Mouse (Mus musculus): ENCODE measurements around the gene Ap5s1. TPM values are rescaled to one million over a fixed set of nuclear protein-coding genes. Genes with fewer than 3 reads are reported as not detected.

Gene Ap5s1
- polyA plus RNA-seq (2015; fragmentation: Nextera tagmentation; extraction: Ambion mirVana) = 26.4 and 28.5 TPM in 2 replicates

- 80% methylated on average over 4 of the region's 4 CpGs for WGBS
- H3K27ac ChIP-seq = no peak within 1 kb of the TSS
- no peak within 1 kb of the TSS for H3K9ac ChIP-seq
- no peak within 1 kb of the TSS for H3K4me2 ChIP-seq
- H3K27me3 ChIP-seq = no peaks in the 10 kb centered on the region
- H3K4me3 ChIP-seq = no peak within 1 kb of the TSS
- no peaks in the 10 kb centered on the region for H3K36me3 ChIP-seq
- peaks cover 30% of the 10 kb centered on the region for H3K4me1 ChIP-seq
- H3K9me3 ChIP-seq = no peaks in the 10 kb centered on the region
- no peak for ATAC-seq (ENCODE audit: insufficient number of reproducible peaks, insufficient read depth, low FRiP score, low TSS enrichment, low read depth)
Observed at GRCm38 (mm10) chr2:131206778-131207177, at the start of gene Ap5s1. Ap5s1 (plus strand) TSS chr2:131207078.

- Histone ChIP-seq H3K4me1 (peaks cover 36% of the 10 kb centered on the region), H3K27me3 (no peaks in the 10 kb centered on the region), H3K4me3 (peak overlapping the region; percentile 76), H3K4me2 (peak overlapping the region; percentile 88), H3K36me3 (0 out of 2 replicates have a peak, but pooled peaks cover 10% of the 10 kb centered on the region), H3K9ac (peak overlapping the region; percentile 87), H3K27ac (peak overlapping the region; percentile 93; the same call in 1 of the 2 replicates), H3K9me3 (no peaks in the 10 kb centered on the region)
- ATAC-seq (ENCODE audit: insufficient number of reproducible peaks, insufficient read depth, low FRiP score, low TSS enrichment, low read depth) = peak; percentile 38
- under 1% methylated on average over 18 of the region's 18 CpGs for WGBS
Observed at GRCm38 (mm10) chr2:131159491-131159910, 47.4 kb upstream of the Ap5s1 start.

GRCm38 (mm10) chr2:131159938-131160581 lies 46.8 kb upstream of the Ap5s1 start, which contains the start of gene 1700037H04Rik:
1700037H04Rik (minus strand) TSS chr2:131160081.
- peak within 1 kb of the TSS; percentile 88 for H3K4me2 ChIP-seq
- H3K9me3 ChIP-seq = no peaks in the 10 kb centered on the region
- ATAC-seq (ENCODE audit: insufficient number of reproducible peaks, insufficient read depth, low FRiP score, low TSS enrichment, low read depth) = peak; percentile 96
- 0 out of 2 replicates have a peak, but pooled peaks cover 5% of the 10 kb centered on the region for H3K36me3 ChIP-seq
- WGBS = under 1% methylated on average over 54 of the region's 54 CpGs
- H3K27me3 ChIP-seq = no peaks in the 10 kb centered on the region
- H3K4me1 ChIP-seq = peaks cover 36% of the 10 kb centered on the region
- H3K4me3 ChIP-seq = peak within 1 kb of the TSS; percentile 76
- H3K9ac ChIP-seq = peak within 1 kb of the TSS; percentile 87
- H3K27ac ChIP-seq = peak within 1 kb of the TSS; percentile 93

GRCm38 (mm10) chr2:131160671-131161111 lies 46.2 kb upstream of the Ap5s1 start:
- ATAC-seq (ENCODE audit: insufficient number of reproducible peaks, insufficient read depth, low FRiP score, low TSS enrichment, low read depth) = no peak
- under 1% methylated on average over 17 of the region's 17 CpGs for WGBS
- peak overlapping the region; percentile 76 for H3K4me3 ChIP-seq
- peak overlapping the region; percentile 74 for H3K9ac ChIP-seq
- H3K4me2 ChIP-seq = peak overlapping the region; percentile 88
- peaks cover 36% of the 10 kb centered on the region for H3K4me1 ChIP-seq
- H3K27ac ChIP-seq = peak overlapping the region; percentile 93
- no peaks in the 10 kb centered on the region for H3K9me3 ChIP-seq
- H3K27me3 ChIP-seq = no peaks in the 10 kb centered on the region
- H3K36me3 ChIP-seq = no peaks in the 10 kb centered on the region

- no peaks in the 10 kb centered on the region for H3K9me3 ChIP-seq
- H3K27me3 ChIP-seq = no peaks in the 10 kb centered on the region
- peaks cover 19% of the 10 kb centered on the region for H3K4me1 ChIP-seq
- no peak overlapping the region for H3K4me3 ChIP-seq
- H3K36me3 ChIP-seq = no peaks in the 10 kb centered on the region
- no peak overlapping the region for H3K9ac ChIP-seq
- no peak for ATAC-seq (ENCODE audit: insufficient number of reproducible peaks, insufficient read depth, low FRiP score, low TSS enrichment, low read depth)
- H3K27ac ChIP-seq = peak overlapping the region; percentile 48
- H3K4me2 ChIP-seq = no peak overlapping the region
- WGBS = 56% methylated on average over 7 of the region's 7 CpGs
Observed at GRCm38 (mm10) chr2:131163924-131164323, 43.0 kb upstream of the Ap5s1 start.

- H3K4me2 ChIP-seq = no peak overlapping the region
- H3K27ac ChIP-seq = no peak overlapping the region
- peaks cover 10% of the 10 kb centered on the region for H3K27me3 ChIP-seq
- H3K9ac ChIP-seq = no peak overlapping the region
- H3K4me3 ChIP-seq = no peak overlapping the region
- 76% methylated on average over 2 of the region's 2 CpGs for WGBS
- no peak for ATAC-seq (ENCODE audit: insufficient number of reproducible peaks, insufficient read depth, low FRiP score, low TSS enrichment, low read depth)
- H3K36me3 ChIP-seq = no peaks in the 10 kb centered on the region
- H3K4me1 ChIP-seq = peaks cover 29% of the 10 kb centered on the region
- H3K9me3 ChIP-seq = no peaks in the 10 kb centered on the region
Observed at GRCm38 (mm10) chr2:131166172-131166571, 40.7 kb upstream of the Ap5s1 start.

GRCm38 (mm10) chr2:131167984-131168383 lies 38.9 kb upstream of the Ap5s1 start:
- Histone ChIP-seq H3K4me2 (no peak overlapping the region), H3K4me1 (peaks cover 38% of the 10 kb centered on the region), H3K9me3 (no peaks in the 10 kb centered on the region), H3K4me3 (no peak overlapping the region), H3K9ac (no peak overlapping the region), H3K27me3 (peaks cover 28% of the 10 kb centered on the region), H3K36me3 (no peaks in the 10 kb centered on the region), H3K27ac (no peak overlapping the region)
- ATAC-seq (ENCODE audit: insufficient number of reproducible peaks, insufficient read depth, low FRiP score, low TSS enrichment, low read depth) = no peak
- WGBS = 80% methylated on average over 6 of the region's 6 CpGs

GRCm38 (mm10) chr2:131168914-131169313 lies 38.0 kb upstream of the Ap5s1 start:
- no peak for ATAC-seq (ENCODE audit: insufficient number of reproducible peaks, insufficient read depth, low FRiP score, low TSS enrichment, low read depth)
- WGBS = 75% methylated on average over 1 of the region's 1 CpGs
- Histone ChIP-seq H3K4me3 (no peak overlapping the region), H3K36me3 (no peaks in the 10 kb centered on the region), H3K27me3 (peaks cover 38% of the 10 kb centered on the region), H3K4me1 (peaks cover 37% of the 10 kb centered on the region), H3K27ac (no peak overlapping the region), H3K9me3 (no peaks in the 10 kb centered on the region), H3K9ac (no peak overlapping the region), H3K4me2 (no peak overlapping the region)

- Histone ChIP-seq H3K4me2 (peak overlapping the region; percentile 63), H3K36me3 (no peaks in the 10 kb centered on the region), H3K4me1 (peaks cover 45% of the 10 kb centered on the region), H3K27me3 (peaks cover 38% of the 10 kb centered on the region), H3K27ac (no peak overlapping the region), H3K4me3 (peak overlapping the region; percentile 40), H3K9me3 (no peaks in the 10 kb centered on the region), H3K9ac (peak overlapping the region; percentile 58)
- no peak for ATAC-seq (ENCODE audit: insufficient number of reproducible peaks, insufficient read depth, low FRiP score, low TSS enrichment, low read depth)
- 14% methylated on average over 9 of the region's 9 CpGs for WGBS
Observed at GRCm38 (mm10) chr2:131170936-131171335, 35.9 kb upstream of the Ap5s1 start.

GRCm38 (mm10) chr2:131171401-131172104 lies 35.3 kb upstream of the Ap5s1 start:
- H3K36me3 ChIP-seq = no peaks in the 10 kb centered on the region; the same call in 1 of the 2 replicates
- H3K27me3 ChIP-seq = peaks cover 38% of the 10 kb centered on the region
- peak overlapping the region; percentile 40 for H3K4me3 ChIP-seq
- 3% methylated on average over 43 of the region's 43 CpGs for WGBS
- H3K4me2 ChIP-seq = peak overlapping the region; percentile 63
- H3K9me3 ChIP-seq = no peaks in the 10 kb centered on the region
- peaks cover 52% of the 10 kb centered on the region for H3K4me1 ChIP-seq
- H3K27ac ChIP-seq = no peak overlapping the region
- peak; percentile 39; the same call in 1 of the 2 replicates for ATAC-seq (ENCODE audit: insufficient number of reproducible peaks, insufficient read depth, low FRiP score, low TSS enrichment, low read depth)
- H3K9ac ChIP-seq = peak overlapping the region; percentile 58

GRCm38 (mm10) chr2:131172322-131172721 lies 34.6 kb upstream of the Ap5s1 start:
- H3K9ac ChIP-seq = no peak overlapping the region
- H3K4me3 ChIP-seq = no peak overlapping the region
- H3K4me1 ChIP-seq = peaks cover 59% of the 10 kb centered on the region
- peaks cover 6% of the 10 kb centered on the region for H3K36me3 ChIP-seq
- no peak overlapping the region for H3K27ac ChIP-seq
- H3K27me3 ChIP-seq = peaks cover 38% of the 10 kb centered on the region
- ATAC-seq (ENCODE audit: insufficient number of reproducible peaks, insufficient read depth, low FRiP score, low TSS enrichment, low read depth) = no peak
- no peak overlapping the region for H3K4me2 ChIP-seq
- no peaks in the 10 kb centered on the region for H3K9me3 ChIP-seq
- WGBS = 38% methylated on average over 9 of the region's 9 CpGs

Data from embryonic facial prominence, embryonic 13.5 days (tissue).